18 mouse cellular contexts compared by ENCODE assay signal in genomic region chr8:111580306-111580705, GRCm38 (mm10). TPM values are rescaled to one million over a fixed set of nuclear protein-coding genes. Genes with fewer than 3 reads are reported as not detected.
DNase-seq lines count a peak whose midpoint lies in the region; ATAC-seq lines count a peak whose summit lies in the region.
"Had no signal": no experiment of that assay in that cellular context is flagged by ENCODE, and none has a peak within 500 bp of the region (broad histone marks: within the 10 kb centered on the region; RNA-seq: fewer than 3 reads in every experiment).

No protein-coding gene starts in this region.

- H3K27ac ChIP-seq in heart, embryonic 12.5 days (ENCODE audit: poor library complexity, severe bottlenecking) = peak overlapping the region; percentile 7; the same call in 1 of the 2 replicates
- H3K27ac ChIP-seq in midbrain, embryonic 12.5 days (replicated peaks) = no peak overlapping the region
- H3K27ac ChIP-seq in midbrain, embryonic 15.5 days = no peak overlapping the region
- H3K27ac ChIP-seq: embryonic facial prominence, embryonic 12.5 days; forebrain, embryonic 15.5 days; heart, embryonic 10.5 days; hindbrain, embryonic 15.5 days had no signal

- H3K36me3 ChIP-seq in heart, embryonic 12.5 days = peaks cover 8% of the 10 kb centered on the region; the same call in 1 of the 2 replicates
- H3K36me3 ChIP-seq in midbrain, embryonic 12.5 days = 0 out of 2 replicates have a peak, but pooled peaks cover 7% of the 10 kb centered on the region
- no peaks in the 10 kb centered on the region for H3K36me3 ChIP-seq in midbrain, embryonic 15.5 days (replicated peaks)
- H3K36me3 ChIP-seq: forebrain, embryonic 15.5 days; hindbrain, embryonic 15.5 days had no signal

- H3K4me2 ChIP-seq in heart, embryonic 12.5 days = no peak overlapping the region
- no peak overlapping the region for H3K4me2 ChIP-seq in midbrain, embryonic 12.5 days (replicated peaks)
- no peak overlapping the region for H3K4me2 ChIP-seq in midbrain, embryonic 15.5 days
- H3K4me2 ChIP-seq: embryonic facial prominence, embryonic 12.5 days; forebrain, embryonic 15.5 days; hindbrain, embryonic 15.5 days had no signal

- DNase-seq in heart, postnatal 36 days = no peak
- peak; percentile 55 for DNase-seq in kidney, postnatal 10 days
- DNase-seq in kidney, postnatal 36 days = no peak
- DNase-seq: adrenal gland, postnatal 14 days; cerebellum, adult 11-12 months; cerebellum, adult 9-10 months; cerebellum, postnatal 25 days; gastrocnemius, postnatal 10 days had no signal

- no peak overlapping the region for H3K9ac ChIP-seq in heart, embryonic 12.5 days
- H3K9ac ChIP-seq in midbrain, embryonic 12.5 days (replicated peaks) = 0 out of 2 replicates have a peak overlapping the region, but pooled peaks have one; percentile 6
- no peak overlapping the region for H3K9ac ChIP-seq in midbrain, embryonic 15.5 days
- H3K9ac ChIP-seq: embryonic facial prominence, embryonic 12.5 days; forebrain, embryonic 15.5 days; hindbrain, embryonic 15.5 days had no signal

- no peak for ATAC-seq in heart, embryonic 12.5 days (ENCODE audit: insufficient number of reproducible peaks, low FRiP score)
- ATAC-seq in midbrain, embryonic 12.5 days (ENCODE audit: low FRiP score, low read depth) = no peak
- no peak for ATAC-seq in midbrain, embryonic 15.5 days (replicated peaks)
- ATAC-seq: activated CD4-positive, CD25-positive, alpha-beta regulatory T cell, adult 4 months; forebrain, embryonic 15.5 days; Patski had no signal

- peaks cover 7% of the 10 kb centered on the region for H3K9me3 ChIP-seq in heart, embryonic 12.5 days (replicated peaks)
- no peaks in the 10 kb centered on the region for H3K9me3 ChIP-seq in midbrain, embryonic 12.5 days
- no peaks in the 10 kb centered on the region for H3K9me3 ChIP-seq in midbrain, embryonic 15.5 days
- H3K9me3 ChIP-seq: embryonic facial prominence, embryonic 12.5 days; forebrain, embryonic 15.5 days; heart, embryonic 10.5 days; hindbrain, embryonic 15.5 days had no signal

- peaks cover 34% of the 10 kb centered on the region for H3K4me1 ChIP-seq in heart, embryonic 12.5 days (replicated peaks)
- peaks cover 8% of the 10 kb centered on the region; the same call in 1 of the 2 replicates for H3K4me1 ChIP-seq in midbrain, embryonic 12.5 days
- H3K4me1 ChIP-seq in midbrain, embryonic 15.5 days = peaks cover 30% of the 10 kb centered on the region

- intact Hi-C loops in heart, postnatal 36 days (cut with DNase I) = no loop called here

- H3K4me3 ChIP-seq in heart, embryonic 12.5 days = no peak overlapping the region
- H3K4me3 ChIP-seq in midbrain, embryonic 12.5 days = no peak overlapping the region
- H3K4me3 ChIP-seq in midbrain, embryonic 15.5 days = no peak overlapping the region
- H3K4me3 ChIP-seq: embryonic facial prominence, embryonic 12.5 days; forebrain, embryonic 15.5 days; heart, embryonic 10.5 days; hindbrain, embryonic 15.5 days had no signal

- no peaks in the 10 kb centered on the region for H3K27me3 ChIP-seq in heart, embryonic 12.5 days (replicated peaks)
- H3K27me3 ChIP-seq in midbrain, embryonic 12.5 days = no peaks in the 10 kb centered on the region
- no peaks in the 10 kb centered on the region for H3K27me3 ChIP-seq in midbrain, embryonic 15.5 days (replicated peaks)
- H3K27me3 ChIP-seq: CH12.LX; embryonic facial prominence, embryonic 12.5 days; forebrain, embryonic 15.5 days; hindbrain, embryonic 15.5 days; Patski had no signal

- WGBS in heart, embryonic 12.5 days = 79% methylated on average over 3 of the region's 3 CpGs
- 96% methylated on average over 3 of the region's 3 CpGs for WGBS in midbrain, embryonic 12.5 days
- WGBS in midbrain, embryonic 15.5 days = 93% methylated on average over 3 of the region's 3 CpGs

RNA-seq across cellular contexts. Expression of gene Znrf1, which starts 44.4 kb away (rescaled TPM):
- polyA plus RNA-seq in heart, embryonic 12.5 days (2016; fragmentation: Nextera tagmentation; extraction: Ambion mirVana) = 33.1 and 35.1 TPM in 2 replicates
- total RNA-seq in heart, postnatal 36 days (2021) = 10 to 100 TPM; 56.4 to 59.3 TPM
- 86.3 and 91.6 TPM in 2 replicates for polyA plus RNA-seq in midbrain, embryonic 12.5 days (2016; fragmentation: Nextera tagmentation; extraction: Ambion mirVana)
- polyA plus RNA-seq in midbrain, embryonic 15.5 days (2015; fragmentation: Nextera tagmentation; extraction: Ambion mirVana) = 106 and 119 TPM in 2 replicates

RNA-seq across cellular contexts. Expression of gene Ldhd, which starts 49.9 kb away (rescaled TPM):
- polyA plus RNA-seq in heart, embryonic 12.5 days (2016; fragmentation: Nextera tagmentation; extraction: Ambion mirVana) = 0.70 and 0.92 TPM in 2 replicates
- total RNA-seq in heart, postnatal 36 days (2021) = 10 to 100 TPM; 36.7 to 43.6 TPM
- 0.41 and 0.46 TPM in 2 replicates for polyA plus RNA-seq in midbrain, embryonic 12.5 days (2016; fragmentation: Nextera tagmentation; extraction: Ambion mirVana)
- polyA plus RNA-seq in midbrain, embryonic 15.5 days (2015; fragmentation: Nextera tagmentation; extraction: Ambion mirVana) = 0.71 and 0.82 TPM in 2 replicates

RNA-seq across cellular contexts. Expression of gene Wdr59, which starts 58.4 kb away (rescaled TPM):
- polyA plus RNA-seq in heart, embryonic 12.5 days (2016; fragmentation: Nextera tagmentation; extraction: Ambion mirVana) = 4.7 and 4.9 TPM in 2 replicates
- 1 to 10 TPM; 7.4 to 8.5 TPM for total RNA-seq in heart, postnatal 36 days (2021)
- 5.7 and 6.0 TPM in 2 replicates for polyA plus RNA-seq in midbrain, embryonic 12.5 days (2016; fragmentation: Nextera tagmentation; extraction: Ambion mirVana)
- 6.8 and 8.3 TPM in 2 replicates for polyA plus RNA-seq in midbrain, embryonic 15.5 days (2015; fragmentation: Nextera tagmentation; extraction: Ambion mirVana)
